Mouse (Mus musculus) liver, embryonic 14.5 days (tissue): ENCODE results near the gene Zfp84. TPM values are rescaled to one million over a fixed set of nuclear protein-coding genes. Genes with fewer than 3 reads are reported as not detected.

Experiments
- ATAC-seq: fragments of 200-750 bp; cut with Nextera tagmentation; 2 replicates; pipeline ENCODE4 v1.8.0; 2017; ENCODE audit warnings: moderate number of reproducible peaks, mild to moderate bottlenecking, moderate library complexity; ENCODE audit not compliant: insufficient read depth
- DNase-seq, 3 experiments: peaks; one replicate each; pipeline ENCODE4 v3.0.0-alpha.2; 2012 to 2013; ENCODE audit warnings: low read depth in 3 of 3, low spot score in 3 of 3
- H3K27ac ChIP-seq: fragments of 300-500 bp; sonication (generic); 2 replicates; pipeline ENCODE4 v1.5.1; 2014; ENCODE audit warnings: moderate library complexity, mild to moderate bottlenecking, control low read depth, inconsistent platforms
- H3K27me3 ChIP-seq: fragments of 300-500 bp; sonication (generic); 2 replicates; pipeline ENCODE4 v1.6.1; 2014; ENCODE audit warnings: mild to moderate bottlenecking, low read length, moderate library complexity; ENCODE audit not compliant: control insufficient read depth, insufficient read depth
- H3K36me3 ChIP-seq: fragments of 300-500 bp; sonication (generic); replicated peaks from 2 replicates; pipeline ENCODE4 v1.6.1; 2014; ENCODE audit warnings: low read depth; ENCODE audit not compliant: control insufficient read depth, insufficient read depth
- H3K4me1 ChIP-seq, 2 experiments: fragments of 200-500 bp in 1 of 2; fragments of 300-500 bp in 1 of 2; sonication (generic) in 1 of 2; replicated peaks; 2 replicates each; pipeline ENCODE4 v1.6.1; 2012 to 2014; ENCODE audit warnings: antibody characterized with exemption in 1 of 2, inconsistent platforms in 1 of 2, low read length in 1 of 2; ENCODE audit not compliant: control insufficient read depth in 2 of 2, insufficient read depth in 2 of 2
- H3K4me2 ChIP-seq: fragments of 300-500 bp; sonication (generic); 2 replicates; pipeline ENCODE4 v1.6.1; 2014; ENCODE audit warnings: low read depth, mild to moderate bottlenecking, control low read depth, moderate library complexity
- H3K4me3 ChIP-seq, 2 experiments: fragments of 200-500 bp in 1 of 2; fragments of 300-500 bp in 1 of 2; sonication (generic) in 1 of 2; 2 replicates each; pipeline ENCODE4 v1.5.1; 2012 to 2014; ENCODE audit warnings: low read depth in 2 of 2, low read length in 2 of 2, mild to moderate bottlenecking in 2 of 2, control low read depth in 1 of 2, inconsistent platforms in 1 of 2, moderate library complexity in 1 of 2; ENCODE audit not compliant: insufficient read depth in 1 of 2
- H3K9ac ChIP-seq: fragments of 300-500 bp; sonication (generic); replicated peaks from 2 replicates; pipeline ENCODE4 v1.6.1; 2014; ENCODE audit warnings: mild to moderate bottlenecking, control low read depth, moderate library complexity
- H3K9me3 ChIP-seq: fragments of 300-500 bp; sonication (generic); 2 replicates; pipeline ENCODE4 v1.6.1; 2016; ENCODE audit warnings: low read length, mixed read lengths; ENCODE audit not compliant: control insufficient read depth
- CTCF ChIP-seq: IDR thresholded peaks from 2 replicates; pipeline ENCODE4 v1.5.1; 2016; ENCODE audit warnings: antibody characterized with exemption, low read depth, control low read depth
- EP300 ChIP-seq: IDR thresholded peaks from 2 replicates; pipeline ENCODE4 v1.6.1; 2016; ENCODE audit warnings: antibody characterized with exemption, low read depth
- WGBS: fragments of 180-500 bp; shearing (Covaris S2); extraction: QIAGEN DNeasy Blood & Tissue Kit; methylation state at CpG from one replicate; pipeline ENCODE4 v1.1.7; 2014; ENCODE audit not compliant: insufficient replicate concordance; 5-methylcytosine and 5-hydroxymethylcytosine counted together
- polyA plus RNA-seq, 2 experiments: library from polyadenylated mRNA; depleted of rRNA in 1 of 2; stranded (reverse) in 1 of 2; unstranded in 1 of 2; fragments of >200 nt; fragmentation: Nextera tagmentation in 1 of 2; extraction: Ambion mirVana in 1 of 2; gene quantifications; 2 replicates each; pipeline versions ENCODE4 v1.2.1 to v1.2.3; 2012 to 2014

The Zfp84 gene
- polyA plus RNA-seq, 2 experiments, result 2.8 to 3.1 TPM

DNA sequence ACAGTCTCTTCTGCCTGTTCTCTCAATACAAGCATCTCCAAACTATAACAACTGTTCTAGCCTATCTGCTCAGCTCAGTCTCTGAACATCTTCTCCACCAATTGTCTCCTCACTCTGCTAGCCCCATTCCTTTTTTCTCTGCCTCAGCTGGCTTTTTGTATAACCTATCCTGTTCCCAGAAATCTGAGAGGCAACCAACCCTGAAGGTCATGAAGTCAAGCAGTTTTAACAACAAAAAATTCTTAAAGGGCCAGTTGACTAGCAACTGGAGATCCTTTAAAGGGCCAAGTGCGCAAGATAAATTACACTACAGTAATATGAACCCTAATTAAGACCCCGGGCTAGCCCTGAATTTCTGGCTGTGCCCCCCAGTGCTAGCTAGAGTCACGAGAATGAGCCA, 6.0 kb downstream of the Zfp84 start:
- H3K4me1 ChIP-seq, result peaks cover 4 to 6% of the 10 kb centered on the region in 2 experiments; a peak in 3 of 4 replicates
- TF ChIP-seq CTCF, result no peak
- no peak for TF ChIP-seq EP300
- H3K9me3 ChIP-seq, result no peaks in the 10 kb centered on the region
- H3K4me2 ChIP-seq, result no peak overlapping the region
- peaks cover 43% of the 10 kb centered on the region for H3K36me3 ChIP-seq
- no peak overlapping the region for H3K9ac ChIP-seq
- WGBS, result 83% methylated on average over 3 of the region's 3 CpGs
- no peaks in the 10 kb centered on the region for H3K27me3 ChIP-seq
- no peak for ATAC-seq
- no peak for DNase-seq
- no peak overlapping the region for H3K27ac ChIP-seq
- no peak overlapping the region for H3K4me3 ChIP-seq

DNA sequence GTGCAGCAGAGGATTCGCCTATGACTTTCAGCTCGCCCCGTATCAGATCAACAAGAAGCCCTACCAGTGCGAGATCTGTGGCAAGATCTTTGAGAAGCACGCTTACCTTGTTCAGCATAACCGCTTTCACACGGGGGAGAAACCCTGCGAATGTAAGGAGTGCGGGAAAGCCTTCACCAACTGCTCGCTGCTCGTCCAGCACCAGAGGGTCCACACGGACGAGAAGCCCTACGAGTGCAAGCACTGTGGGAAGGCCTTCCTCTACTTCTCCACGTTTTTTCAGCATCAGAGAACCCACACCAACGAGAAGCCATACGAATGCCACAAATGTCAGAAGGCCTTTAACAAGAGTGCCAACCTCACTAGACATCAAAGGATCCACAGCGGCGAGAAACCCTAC, 8.2 kb downstream of the Zfp84 start:
- H3K27ac ChIP-seq, result no peak overlapping the region
- no peak overlapping the region for H3K9ac ChIP-seq
- H3K36me3 ChIP-seq, result peaks cover 43% of the 10 kb centered on the region
- 86% methylated on average over 19 of the region's 19 CpGs for WGBS
- no peak for DNase-seq
- H3K4me3 ChIP-seq, result no peak overlapping the region
- no peaks in the 10 kb centered on the region for H3K27me3 ChIP-seq
- no peaks in the 10 kb centered on the region for H3K9me3 ChIP-seq
- TF ChIP-seq EP300, result no peak
- no peak for TF ChIP-seq CTCF
- no peak for ATAC-seq
- H3K4me2 ChIP-seq, result no peak overlapping the region
- H3K4me1 ChIP-seq, result no peaks in the 10 kb centered on the region

DNA sequence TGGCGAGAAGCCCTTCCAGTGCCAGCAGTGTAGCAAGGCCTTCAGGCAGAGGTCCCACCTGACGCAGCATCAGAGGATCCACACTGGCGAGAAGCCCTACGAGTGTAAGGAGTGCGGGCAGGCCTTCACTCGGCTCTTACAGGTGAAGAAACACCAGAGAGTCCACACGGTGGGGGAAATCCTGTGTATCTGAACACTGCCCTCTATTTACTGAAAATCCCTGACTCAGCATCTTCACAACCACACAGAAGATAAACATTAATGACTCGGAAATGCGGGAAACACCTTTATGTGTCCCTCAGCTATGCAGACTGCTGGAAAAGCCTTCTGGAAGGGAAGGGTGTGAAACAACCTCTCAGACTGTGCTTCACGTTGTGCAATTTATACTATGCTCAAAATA, 9.0 kb downstream of the Zfp84 start:
- Histone ChIP-seq H3K4me2 (no peak overlapping the region), H3K4me3 (no peak overlapping the region), H3K27me3 (no peaks in the 10 kb centered on the region), H3K36me3 (peaks cover 43% of the 10 kb centered on the region), H3K9me3 (no peaks in the 10 kb centered on the region), H3K27ac (no peak overlapping the region), H3K4me1 (no peaks in the 10 kb centered on the region), H3K9ac (no peak overlapping the region)
- DNase-seq (no peak), ATAC-seq (no peak)
- TF ChIP-seq CTCF (no peak), EP300 (no peak)
- WGBS, result 90% methylated on average over 10 of the region's 10 CpGs

DNA sequence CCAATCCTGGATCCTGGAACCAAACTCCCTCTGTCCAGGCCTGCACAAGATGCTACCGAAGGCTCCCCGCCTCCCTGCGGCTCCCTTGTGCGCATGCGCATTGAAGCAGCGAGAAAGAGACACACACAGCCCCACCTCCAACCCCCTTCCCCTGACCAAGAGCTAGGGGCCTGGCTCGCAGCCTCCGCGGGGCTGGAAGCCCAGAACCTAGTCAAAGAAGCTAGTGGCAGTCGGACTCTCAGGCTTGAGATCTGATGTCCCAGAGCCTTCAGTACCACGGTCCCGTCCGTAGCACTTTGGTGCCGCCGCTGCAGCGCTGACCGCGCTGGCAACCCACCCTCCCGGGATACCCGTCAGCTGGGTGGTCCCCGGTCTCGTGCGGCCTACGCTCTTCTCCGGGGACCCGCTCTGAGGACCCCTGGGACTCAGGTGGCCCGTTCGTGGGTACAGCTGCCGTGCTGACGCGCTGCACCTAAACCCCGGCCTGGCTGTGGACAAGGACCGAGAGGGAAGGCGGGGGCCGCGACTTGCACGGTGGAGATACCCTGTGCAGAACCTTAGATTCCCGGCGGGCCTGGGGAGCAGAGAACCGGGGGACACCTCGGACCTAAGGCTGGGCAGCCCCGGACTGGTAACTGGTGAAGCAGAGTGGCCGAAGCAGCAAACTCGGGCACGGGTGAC, 15.7 kb downstream of the Zfp84 start, which contains the start of gene Zfp30:
Gene Zfp30 (plus strand): TSS at position 128 of the 681 bp plus-strand sequence.
- no peaks in the 10 kb centered on the region for H3K36me3 ChIP-seq
- TF ChIP-seq EP300, result no peak
- no peak for TF ChIP-seq CTCF
- peak within 1 kb of the TSS; percentile 64 to 85 for H3K4me3 ChIP-seq
- WGBS, result under 1% methylated on average over 45 of the region's 45 CpGs
- ATAC-seq (peak; percentile 87), DNase-seq (peak; percentile 53 to 71 (median 63))
- no peak within 1 kb of the TSS for H3K27ac ChIP-seq
- no peaks in the 10 kb centered on the region for H3K27me3 ChIP-seq
- H3K9me3 ChIP-seq, result no peaks in the 10 kb centered on the region
- peak within 1 kb of the TSS; percentile 63 for H3K4me2 ChIP-seq
- H3K9ac ChIP-seq, result peak within 1 kb of the TSS; percentile 58
- H3K4me1 ChIP-seq, result peaks cover 0 to 2% of the 10 kb centered on the region in 2 experiments; a peak in 1 of 4 replicates

DNA sequence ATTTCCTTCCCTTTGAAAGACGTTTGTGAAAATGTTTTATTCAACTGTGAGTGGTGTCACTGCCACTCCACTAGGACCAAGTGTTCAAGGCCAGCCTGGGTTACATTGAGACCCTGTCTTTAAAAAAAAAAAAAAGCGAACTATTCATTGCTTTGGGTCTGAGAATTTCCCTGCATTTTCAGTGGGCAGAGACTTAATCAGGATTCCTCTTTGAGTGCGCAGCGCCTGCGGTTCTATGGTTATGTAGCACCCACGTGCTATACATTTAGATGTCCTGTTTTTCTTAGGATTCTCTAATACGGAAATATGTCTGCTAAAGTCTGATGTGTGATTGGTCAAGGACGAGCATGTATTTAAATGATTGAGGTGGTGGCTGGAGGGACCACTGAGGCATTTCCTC, 16.7 kb downstream of the Zfp84 start:
- WGBS, result 61% methylated on average over 8 of the region's 8 CpGs
- no peak overlapping the region for H3K27ac ChIP-seq
- H3K4me2 ChIP-seq, result peak overlapping the region; percentile 63
- H3K27me3 ChIP-seq, result no peaks in the 10 kb centered on the region
- TF ChIP-seq EP300, result no peak
- TF ChIP-seq CTCF, result no peak
- no peaks in the 10 kb centered on the region for H3K36me3 ChIP-seq
- H3K4me1 ChIP-seq, result peaks cover 0 to 2% of the 10 kb centered on the region in 2 experiments; a peak in 1 of 4 replicates
- DNase-seq, result no peak
- no peak overlapping the region for H3K9ac ChIP-seq
- H3K9me3 ChIP-seq, result no peaks in the 10 kb centered on the region
- no peak for ATAC-seq
- H3K4me3 ChIP-seq, result no peak overlapping the region
